Mouse (Mus musculus): ENCODE results near the gene Pycr2. TPM values are rescaled to one million over a fixed set of nuclear protein-coding genes. Genes with fewer than 3 reads are reported as not detected.

Gene Pycr2
- total RNA-seq, 2 experiments from 2014 or later = 29.6 to 31.4 TPM

GRCm38 (mm10) chr1:180940776-180941460 lies 36.8 kb downstream of the Pycr2 start:
- DNase-seq (ENCODE audit: low spot score in 2 of 2) = no peak

- no peak for DNase-seq (ENCODE audit: low spot score in 2 of 2)
Measured at GRCm38 (mm10) chr1:180941726-180942125, 37.6 kb downstream of the Pycr2 start.

GRCm38 (mm10) chr1:180942166-180943031 lies 38.3 kb downstream of the Pycr2 start, which contains the start of gene Tmem63a:
Gene Tmem63a (plus strand): TSS chr1:180942344.
- DNase-seq (ENCODE audit: low spot score in 2 of 2) = peak; percentile 26 to 46

GRCm38 (mm10) chr1:180943032-180943644 lies 39.0 kb downstream of the Pycr2 start:
- no peak for DNase-seq (ENCODE audit: low spot score in 2 of 2)

GRCm38 (mm10) chr1:180943896-180944295 lies 39.8 kb downstream of the Pycr2 start:
- no peak for DNase-seq (ENCODE audit: low spot score in 2 of 2)

GRCm38 (mm10) chr1:180944553-180944952 lies 40.5 kb downstream of the Pycr2 start:
- DNase-seq (ENCODE audit: low spot score in 2 of 2) = no peak

GRCm38 (mm10) chr1:180945001-180945980 lies 41.2 kb downstream of the Pycr2 start:
- peak; percentile 29 to 33 for DNase-seq (ENCODE audit: low spot score in 2 of 2)

- no peak for DNase-seq (ENCODE audit: low spot score in 2 of 2)
Measured at GRCm38 (mm10) chr1:180946448-180946847, 42.4 kb downstream of the Pycr2 start.

GRCm38 (mm10) chr1:180952085-180952746 lies 48.1 kb downstream of the Pycr2 start:
- no peak for DNase-seq (ENCODE audit: low spot score in 2 of 2)

- no peak for DNase-seq (ENCODE audit: low spot score in 2 of 2)
Measured at GRCm38 (mm10) chr1:180952808-180953207, 48.7 kb downstream of the Pycr2 start.

- DNase-seq (ENCODE audit: low spot score in 2 of 2) = no peak
Measured at GRCm38 (mm10) chr1:180956401-180956800, 52.3 kb downstream of the Pycr2 start.

- DNase-seq (ENCODE audit: low spot score in 2 of 2) = no peak
Measured at GRCm38 (mm10) chr1:180956973-180957381, 52.9 kb downstream of the Pycr2 start.

Other genes with a start within 250 kb of the Pycr2 start
- gene Mixl1, start 207.3 kb upstream of the Pycr2 start, total RNA-seq (2021) = not detected
- gene Acbd3, start 178.2 kb upstream of the Pycr2 start, total RNA-seq (2021) = 10 to 100 TPM; 32.8 TPM
- 100 to 1,000 TPM; 476 to 478 TPM for gene H3f3a, start 90.3 kb upstream of the Pycr2 start, total RNA-seq (2021)
- gene Sde2, start 53.2 kb upstream of the Pycr2 start, total RNA-seq (2021) = 10 to 100 TPM; 20.9 to 22.4 TPM
- gene Lefty2, start 11.2 kb upstream of the Pycr2 start, total RNA-seq (2021) = 10 to 100 TPM in 1 of 2 experiments, 1 to 10 TPM in 1; 8.7 to 10.2 TPM
- 1 to 10 TPM; 3.9 to 6.4 TPM for gene Lefty1, start 30.7 kb downstream of the Pycr2 start, total RNA-seq (2021)
- 1 to 10 TPM; 3.7 to 3.8 TPM for gene Tmem63a, start 38.1 kb downstream of the Pycr2 start, total RNA-seq (2021)
- gene Ephx1, start 116.6 kb downstream of the Pycr2 start, total RNA-seq (2021) = 10 to 100 TPM; 14.0 to 16.2 TPM
- not detected for gene 9130409I23Rik, start 146.9 kb downstream of the Pycr2 start, total RNA-seq (2021)
- 10 to 100 TPM; 29.8 to 31.8 TPM for gene Nvl, start 239.9 kb downstream of the Pycr2 start, total RNA-seq (2021)
- 10 to 100 TPM; 21.3 to 23.0 TPM for gene Cnih4, start 240.4 kb downstream of the Pycr2 start, total RNA-seq (2021)

All from layer of hippocampus, postnatal 10 days (tissue).